Mouse (Mus musculus) embryonic fibroblast, embryonic 13.5 days (primary cell): ENCODE results near the gene Mdp1. TPM values are rescaled to one million over a fixed set of nuclear protein-coding genes. Genes with fewer than 3 reads are reported as not detected.

Experiments
- H3K27ac ChIP-seq: 2 replicates; pipeline ENCODE4 v1.5.1; 2012; ENCODE audit warnings: low read length, control low read depth, inconsistent platforms; ENCODE audit not compliant: insufficient read depth
- H3K4me1 ChIP-seq: 2 replicates; pipeline ENCODE4 v1.6.1; 2011; ENCODE audit warnings: low read length; ENCODE audit not compliant: control insufficient read depth, insufficient read depth
- H3K4me3 ChIP-seq: 2 replicates; pipeline ENCODE4 v1.5.1; 2011; ENCODE audit warnings: mild to moderate bottlenecking, control low read depth, low read length; ENCODE audit not compliant: insufficient read depth
- CTCF ChIP-seq: IDR thresholded peaks from 2 replicates; pipeline ENCODE4 v1.5.1; 2011; ENCODE audit warnings: mild to moderate bottlenecking, control low read depth, low read length, moderate library complexity, borderline replicate concordance; ENCODE audit not compliant: insufficient read depth
- POLR2A ChIP-seq: IDR thresholded peaks from 2 replicates; pipeline ENCODE4 v1.6.1; 2011; ENCODE audit warnings: low read depth, mild to moderate bottlenecking, control low read depth, low read length, moderate library complexity
- polyA plus RNA-seq: library from polyadenylated mRNA; stranded (reverse); fragments of >200 nt; gene quantifications from 2 replicates; pipeline ENCODE4 v1.2.4, GENCODE M21; 2011; ENCODE audit warnings: low read depth; ENCODE audit not compliant: missing spikeins, insufficient read length

Gene Mdp1
- polyA plus RNA-seq, result 28.9 and 30.0 TPM in 2 replicates

- no peak within 1 kb of the TSS for H3K27ac ChIP-seq
- peak; percentile 81 for TF ChIP-seq POLR2A
- TF ChIP-seq CTCF, result peak; percentile 27; the same call in 1 of the 2 replicates
- H3K4me1 ChIP-seq, result no peaks in the 10 kb centered on the region
- H3K4me3 ChIP-seq, result peak within 1 kb of the TSS; percentile 79
Measured at GRCm38 (mm10) chr14:55659960-55660573, at the start of gene Mdp1. Mdp1 (minus strand) TSS chr14:55660508.

GRCm38 (mm10) chr14:55709509-55709908 is 49.2 kb upstream of the Mdp1 start:
- H3K4me1 ChIP-seq, result no peaks in the 10 kb centered on the region
- TF ChIP-seq CTCF (no peak), POLR2A (no peak)
- H3K27ac ChIP-seq, result no peak overlapping the region
- no peak overlapping the region for H3K4me3 ChIP-seq

GRCm38 (mm10) chr14:55707397-55707796 is 47.1 kb upstream of the Mdp1 start:
- Histone ChIP-seq H3K27ac (no peak overlapping the region), H3K4me1 (no peaks in the 10 kb centered on the region), H3K4me3 (no peak overlapping the region)
- TF ChIP-seq CTCF, result no peak
- no peak for TF ChIP-seq POLR2A

- no peak for TF ChIP-seq CTCF
- TF ChIP-seq POLR2A, result no peak
- no peak overlapping the region for H3K27ac ChIP-seq
- H3K4me1 ChIP-seq, result no peaks in the 10 kb centered on the region
- H3K4me3 ChIP-seq, result no peak overlapping the region
Measured at GRCm38 (mm10) chr14:55706051-55706600, 45.8 kb upstream of the Mdp1 start.

GRCm38 (mm10) chr14:55702761-55703160 is 42.5 kb upstream of the Mdp1 start:
- H3K27ac ChIP-seq, result no peak overlapping the region
- no peaks in the 10 kb centered on the region for H3K4me1 ChIP-seq
- no peak overlapping the region for H3K4me3 ChIP-seq
- TF ChIP-seq POLR2A (no peak), CTCF (no peak)

GRCm38 (mm10) chr14:55701131-55701530 is 40.8 kb upstream of the Mdp1 start:
- Histone ChIP-seq H3K4me3 (no peak overlapping the region), H3K4me1 (no peaks in the 10 kb centered on the region), H3K27ac (no peak overlapping the region)
- TF ChIP-seq POLR2A (no peak), CTCF (no peak)

- Histone ChIP-seq H3K4me3 (no peak overlapping the region), H3K27ac (no peak overlapping the region), H3K4me1 (no peaks in the 10 kb centered on the region)
- TF ChIP-seq CTCF, result no peak
- TF ChIP-seq POLR2A, result no peak
Measured at GRCm38 (mm10) chr14:55697226-55697625, 36.9 kb upstream of the Mdp1 start.

GRCm38 (mm10) chr14:55689433-55689832 is 29.1 kb upstream of the Mdp1 start:
- H3K4me3 ChIP-seq, result no peak overlapping the region
- TF ChIP-seq POLR2A, result no peak
- no peak for TF ChIP-seq CTCF
- H3K4me1 ChIP-seq, result no peaks in the 10 kb centered on the region
- H3K27ac ChIP-seq, result no peak overlapping the region

- no peaks in the 10 kb centered on the region; the same call in 1 of the 2 replicates for H3K4me1 ChIP-seq
- no peak overlapping the region for H3K27ac ChIP-seq
- H3K4me3 ChIP-seq, result peak overlapping the region; percentile 22
- no peak for TF ChIP-seq CTCF
- no peak for TF ChIP-seq POLR2A
Measured at GRCm38 (mm10) chr14:55682118-55682493, 21.8 kb upstream of the Mdp1 start.
